Mouse (Mus musculus) left cerebral cortex, adult 2 months (tissue): ENCODE results near the gene Prr13. TPM values are rescaled to one million over a fixed set of nuclear protein-coding genes. Genes with fewer than 3 reads are reported as not detected.

Experiments
- DNase-seq, 2 experiments: peaks; one replicate each; pipeline ENCODE4 v3.0.0; 2021 to 2022; ENCODE audit warnings: low spot score in 2 of 2, mixed read lengths in 1 of 2; ENCODE audit errors: extremely low spot score in 1 of 2
- H3K27ac ChIP-seq: fragments of 200-600 bp; 2 replicates; pipeline ENCODE4 v1.8.1; 2022
- H3K4me3 ChIP-seq: fragments of 200-600 bp; 2 replicates; pipeline ENCODE4 v1.8.1; 2022
- CTCF ChIP-seq: fragments of 200-600 bp; IDR thresholded peaks from 2 replicates; pipeline ENCODE4 v1.8.1; 2022; ENCODE audit warnings: antibody characterized with exemption, mild to moderate bottlenecking, moderate library complexity
- intact Hi-C: fragments of 180-260 bp; cut with DNase I; formaldehyde crosslinking; loops from one replicate; pipeline ENCODE4 v1.15.1; 2025
- long read RNA-seq, 2 experiments: library from polyadenylated mRNA; stranded (forward); transcript quantifications; one replicate each; pipeline ENCODE4 v2.0.0; 2021; ENCODE audit warnings: borderline mapping rate in 2 of 2
- total RNA-seq, 2 experiments: library from RNA; stranded (reverse); gene quantifications; 2 replicates each; pipeline ENCODE4 v1.2.3; 2021

Prr13 gene
- 10 to 100 TPM; 46.1 to 47.6 TPM for total RNA-seq
- long read RNA-seq, experiment 1, transcript Prr13-201 (5 exons, 1,224 nt): major isoform, 30 of 69 reads
- long read RNA-seq, experiment 1, transcript Prr13-202 (3 exons, 1,020 nt): minor isoform, 6 of 69 reads
- long read RNA-seq, experiment 1, transcript Prr13-204 (4 exons, 1,055 nt): minor isoform, 26 of 69 reads
- long read RNA-seq, experiment 1, partial matches to known transcripts: 3 of 69 reads
- long read RNA-seq, experiment 1, other reads (novel, unspliced or antisense): 3 of 69 reads
- long read RNA-seq, experiment 2, transcript Prr13-204 (4 exons, 1,055 nt): major isoform, 13 of 30 reads
- long read RNA-seq, experiment 2, transcript Prr13-201 (5 exons, 1,224 nt): minor isoform, 11 of 30 reads
- long read RNA-seq, experiment 2, partial matches to known transcripts: 2 of 30 reads
- long read RNA-seq, experiment 2, other reads (novel, unspliced or antisense): 1 of 30 reads

GRCm38 (mm10) chr15:102458904-102459317 is at the start of gene Prr13:
TSS of gene Prr13 (plus strand) at chr15:102459028.
- H3K27ac ChIP-seq: peak within 1 kb of the TSS; percentile 82
- peak; percentile 87 to 90 for DNase-seq
- TF ChIP-seq CTCF: peak; percentile 72
- intact Hi-C loops: no loop called here
- peak within 1 kb of the TSS; percentile 55 for H3K4me3 ChIP-seq

DNA sequence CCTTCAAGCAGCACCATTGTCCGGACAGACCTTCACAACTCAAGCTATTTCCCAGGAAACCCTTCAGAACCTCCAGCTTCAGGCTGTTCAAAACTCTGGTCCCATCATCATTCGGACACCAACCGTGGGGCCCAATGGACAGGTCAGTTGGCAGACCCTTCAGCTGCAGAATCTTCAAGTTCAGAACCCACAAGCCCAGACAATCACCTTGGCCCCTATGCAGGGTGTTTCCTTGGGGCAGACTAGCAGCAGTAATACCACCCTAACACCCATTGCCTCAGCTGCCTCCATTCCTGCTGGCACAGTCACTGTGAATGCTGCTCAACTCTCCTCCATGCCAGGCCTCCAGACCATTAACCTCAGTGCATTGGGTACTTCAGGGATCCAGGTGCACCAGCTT is 49.5 kb upstream of the Prr13 start:
- no peak for DNase-seq
- Histone ChIP-seq H3K27ac (no peak overlapping the region), H3K4me3 (no peak overlapping the region)
- intact Hi-C loops: loop anchor here (5.0 kb wide), 1 partner anchor 108 kb away; the partner anchor contains the start of genes Map3k12 and Tarbp2
- TF ChIP-seq CTCF: no peak

DNA sequence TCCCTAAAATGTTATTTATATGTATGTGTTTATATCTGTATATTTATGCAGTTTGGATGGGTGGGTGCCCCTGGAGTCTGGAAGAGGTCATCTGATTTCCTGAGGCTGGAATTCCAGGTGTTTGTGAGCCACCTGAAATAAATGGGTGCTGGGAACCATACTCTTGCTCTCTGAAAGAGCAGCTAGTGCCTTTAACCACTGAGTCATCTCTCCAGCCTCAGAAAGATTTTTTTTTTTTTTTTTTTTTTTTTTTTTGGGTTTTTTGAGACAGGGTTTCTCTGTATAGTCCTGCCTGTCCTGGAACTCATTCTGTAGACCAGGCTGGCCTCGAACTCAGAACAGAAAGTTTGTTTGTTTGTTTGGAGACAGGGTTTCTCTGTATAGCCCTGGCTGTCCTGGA is 47.8 kb upstream of the Prr13 start:
- DNase-seq: no peak
- Histone ChIP-seq H3K27ac (no peak overlapping the region), H3K4me3 (no peak overlapping the region)
- intact Hi-C loops: no loop called here
- TF ChIP-seq CTCF: no peak

GRCm38 (mm10) chr15:102413687-102414086 is 45.1 kb upstream of the Prr13 start:
- no peak for TF ChIP-seq CTCF
- intact Hi-C loops: no loop called here
- H3K4me3 ChIP-seq: no peak overlapping the region
- DNase-seq: no peak
- no peak overlapping the region for H3K27ac ChIP-seq

DNA sequence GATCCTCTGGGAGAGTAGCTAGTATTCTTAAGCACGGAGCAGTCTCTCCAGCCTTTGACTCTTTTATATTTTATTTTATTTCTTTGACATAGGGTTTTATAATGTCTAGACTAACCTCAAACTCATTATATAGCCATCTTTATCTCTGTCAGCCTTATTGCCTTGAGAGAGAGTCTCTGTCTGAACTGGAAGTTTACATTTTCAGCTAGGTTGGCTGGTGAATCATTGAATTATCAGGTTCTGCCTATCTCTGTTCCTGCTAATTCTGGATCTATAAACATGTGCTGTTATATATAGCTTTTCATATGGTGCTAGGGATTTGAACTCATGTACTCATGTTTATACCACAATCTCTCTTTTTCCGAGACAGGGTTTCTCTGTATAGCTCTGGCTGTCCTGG is 41.3 kb upstream of the Prr13 start:
- TF ChIP-seq CTCF: no peak
- no peak for DNase-seq
- intact Hi-C loops: no loop called here
- H3K27ac ChIP-seq: no peak overlapping the region
- no peak overlapping the region for H3K4me3 ChIP-seq

DNA sequence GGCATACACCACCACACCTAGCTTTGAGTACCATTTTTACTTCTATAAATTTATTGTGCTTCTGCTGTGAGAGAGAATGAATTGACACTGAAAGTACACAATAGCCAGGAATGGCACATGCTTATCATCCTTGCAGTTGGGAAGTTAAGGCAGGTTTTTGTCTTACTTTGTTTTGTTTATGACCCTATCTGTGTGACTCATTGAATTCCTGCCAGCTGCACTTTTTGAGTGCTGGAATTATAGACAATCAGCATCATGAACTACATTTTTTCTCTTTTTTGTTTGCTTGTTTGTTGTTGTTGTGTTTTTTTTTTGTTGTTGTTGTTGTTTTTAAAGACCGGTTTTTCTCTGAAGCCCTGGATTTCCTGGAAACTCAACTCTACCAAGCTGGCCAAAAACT is 37.8 kb upstream of the Prr13 start:
- intact Hi-C loops: loop anchor here (1.0 kb wide), 1 partner anchor 40 kb away; no protein-coding TSS in a partner anchor
- TF ChIP-seq CTCF: no peak
- DNase-seq: no peak
- Histone ChIP-seq H3K4me3 (no peak overlapping the region), H3K27ac (no peak overlapping the region)

- Histone ChIP-seq H3K27ac (no peak overlapping the region), H3K4me3 (no peak overlapping the region)
- TF ChIP-seq CTCF: peak; percentile 77
- DNase-seq: no peak
- intact Hi-C loops: loop anchor here (1.0 kb wide), 1 partner anchor 40 kb away; no protein-coding TSS in a partner anchor
Observed at GRCm38 (mm10) chr15:102421437-102421836, 37.4 kb upstream of the Prr13 start.

DNA sequence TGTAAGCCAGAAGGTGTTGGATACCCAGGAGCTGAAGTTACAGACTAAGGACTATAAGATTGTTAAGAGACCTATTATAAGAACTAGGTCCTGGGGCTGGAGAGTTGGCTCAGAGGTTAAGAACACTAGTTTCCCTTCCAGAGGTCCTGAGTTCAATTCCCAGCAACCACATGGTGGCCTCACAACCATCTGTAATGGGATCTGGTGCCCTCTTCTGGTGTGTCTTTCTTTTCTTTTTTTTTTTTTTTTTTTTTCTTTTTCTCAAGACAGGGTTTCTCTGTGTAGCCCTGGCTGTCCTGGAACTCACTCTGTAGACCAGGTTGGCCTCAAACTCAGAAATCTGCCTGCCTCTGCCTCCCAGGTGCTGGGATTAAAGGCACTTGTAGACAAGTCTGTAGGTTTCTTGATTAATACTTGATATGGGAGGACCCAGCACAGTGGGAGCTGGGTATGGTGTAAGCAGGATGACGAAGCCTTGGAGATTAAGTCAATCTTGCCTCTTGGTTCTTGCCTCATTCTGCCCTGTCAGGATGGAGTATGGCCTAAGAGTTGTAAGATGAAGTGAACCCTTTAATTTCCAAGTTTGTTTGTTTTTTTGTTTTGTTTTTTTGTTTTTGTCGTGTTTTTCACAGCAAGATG is 35.1 kb upstream of the Prr13 start:
- intact Hi-C loops: no loop called here
- Histone ChIP-seq H3K27ac (no peak overlapping the region), H3K4me3 (no peak overlapping the region)
- TF ChIP-seq CTCF: no peak
- no peak for DNase-seq

- TF ChIP-seq CTCF: no peak
- H3K27ac ChIP-seq: no peak overlapping the region
- DNase-seq: no peak
- no peak overlapping the region for H3K4me3 ChIP-seq
- intact Hi-C loops: no loop called here
Observed at GRCm38 (mm10) chr15:102424657-102425056, 34.2 kb upstream of the Prr13 start.

GRCm38 (mm10) chr15:102426963-102427362 is 31.9 kb upstream of the Prr13 start:
- Histone ChIP-seq H3K4me3 (no peak overlapping the region), H3K27ac (no peak overlapping the region)
- no peak for DNase-seq
- no peak for TF ChIP-seq CTCF
- intact Hi-C loops: no loop called here

DNA sequence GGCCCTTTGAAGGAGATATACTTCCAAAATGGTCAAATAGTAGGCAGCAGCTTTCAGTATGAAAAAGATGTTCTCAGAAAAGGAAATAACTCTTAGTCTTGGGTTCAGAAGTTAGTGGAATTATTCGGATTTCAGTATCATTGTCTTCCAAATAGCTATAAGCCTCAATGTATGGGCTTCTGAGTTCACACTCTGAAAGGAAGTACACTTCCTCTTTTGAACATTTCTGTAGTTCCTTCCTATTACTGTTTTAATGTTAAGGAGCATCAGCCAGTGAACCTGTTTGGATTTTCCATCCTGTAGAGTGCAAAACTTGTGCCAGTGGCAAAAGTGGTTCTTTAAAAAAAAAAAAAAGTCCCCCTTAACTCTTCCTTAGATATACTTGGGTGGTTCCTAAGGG is 26.8 kb upstream of the Prr13 start:
- intact Hi-C loops: no loop called here
- DNase-seq: no peak
- H3K27ac ChIP-seq: no peak overlapping the region
- H3K4me3 ChIP-seq: no peak overlapping the region
- TF ChIP-seq CTCF: no peak

- intact Hi-C loops: no loop called here
- Histone ChIP-seq H3K4me3 (no peak overlapping the region), H3K27ac (no peak overlapping the region)
- TF ChIP-seq CTCF: no peak
- no peak for DNase-seq
Observed at GRCm38 (mm10) chr15:102433173-102433572, 25.7 kb upstream of the Prr13 start.
